Mouse (Mus musculus): ENCODE measurements around the gene Rsph14. TPM values are rescaled to one million over a fixed set of nuclear protein-coding genes. Genes with fewer than 3 reads are reported as not detected.

Gene Rsph14
- total RNA-seq, 2 experiments from 2014 or later = not detected

Other genes with a start within 250 kb of the Rsph14 start
- gene Gnaz, start 65.4 kb downstream of the Rsph14 start, total RNA-seq (2015; ENCODE audit: low replicate concordance) = 0.63 TPM in 1 of 2 replicates, not detected in the other
- gene Gnaz, start 65.4 kb downstream of the Rsph14 start, total RNA-seq (2017; ENCODE audit: low replicate concordance) = 0.51 and 0.70 TPM in 2 replicates
- gene Rab36, start 4.5 kb upstream of the Rsph14 start, total RNA-seq (2015; ENCODE audit: low replicate concordance) = 1.3 TPM in 1 of 2 replicates, not detected in the other
- gene Rab36, start 4.5 kb upstream of the Rsph14 start, total RNA-seq (2017; ENCODE audit: low replicate concordance) = 1.4 TPM in 1 of 2 replicates, not detected in the other
- 2.7 and 3.7 TPM in 2 replicates for gene Bcr, start 28.0 kb upstream of the Rsph14 start, total RNA-seq (2015; ENCODE audit: low replicate concordance)
- 2.3 and 4.9 TPM in 2 replicates for gene Bcr, start 28.0 kb upstream of the Rsph14 start, total RNA-seq (2017; ENCODE audit: low replicate concordance)
- gene Specc1l, start 179.5 kb upstream of the Rsph14 start, total RNA-seq (2015; ENCODE audit: low replicate concordance) = 14.2 and 22.1 TPM in 2 replicates
- 9.8 and 11.4 TPM in 2 replicates for gene Specc1l, start 179.5 kb upstream of the Rsph14 start, total RNA-seq (2017; ENCODE audit: low replicate concordance)